Mouse (Mus musculus) left cerebral cortex, postnatal 36 days (tissue): ENCODE measurements at regions not wholly inside any gene's neighbourhood (a gene's known extent, or its start where the extent isn't known, plus 50 kb on each side); places are given as distances from the start of the nearest gene placed in this dataset.

ENCODE experiments used
- DNase-seq, 2 experiments: peaks; one replicate each; pipeline ENCODE4 v3.0.0; 2021 to 2022; ENCODE audit warnings: low spot score in 2 of 2, mixed read lengths in 1 of 2
- intact Hi-C: fragments of 180-260 bp; cut with DNase I; formaldehyde crosslinking; loops from one replicate; pipeline ENCODE4 v1.15.1; 2025

- intact Hi-C loops = no loop called here
- DNase-seq = no peak
Observed at GRCm38 (mm10) chr5:39557376-39558001, 197.8 kb downstream of the Hs3st1 start.

GRCm38 (mm10) chr5:39537044-39537443 lies 218.2 kb downstream of the Hs3st1 start:
- intact Hi-C loops = no loop called here
- no peak for DNase-seq

- DNase-seq = no peak
- intact Hi-C loops = no loop called here
Observed at GRCm38 (mm10) chr5:39536351-39536750, 218.9 kb downstream of the Hs3st1 start.

- intact Hi-C loops = no loop called here
- no peak for DNase-seq
Observed at GRCm38 (mm10) chr5:39510246-39510645, 245.0 kb downstream of the Hs3st1 start.

- intact Hi-C loops = no loop called here
Observed at GRCm38 (mm10) chr5:39482756-39483155, 272.5 kb downstream of the Hs3st1 start.

GRCm38 (mm10) chr5:39458116-39458525 lies 297.2 kb downstream of the Hs3st1 start:
- intact Hi-C loops = no loop called here
- no peak for DNase-seq

More at GRCm38 (mm10) chr5:39482756-39483155, 272.5 kb downstream of the Hs3st1 start:
- DNase-seq = no peak

- DNase-seq = no peak
- intact Hi-C loops = no loop called here
Observed at GRCm38 (mm10) chr5:39453706-39454105, 301.6 kb downstream of the Hs3st1 start.

- no peak for DNase-seq
Observed at GRCm38 (mm10) chr5:39440817-39441216, 314.5 kb downstream of the Hs3st1 start.

GRCm38 (mm10) chr5:39437463-39438201 lies 317.6 kb downstream of the Hs3st1 start:
- intact Hi-C loops = no loop called here

More at GRCm38 (mm10) chr5:39440817-39441216, 314.5 kb downstream of the Hs3st1 start:
- intact Hi-C loops = no loop called here

GRCm38 (mm10) chr5:39426053-39426452 lies 329.2 kb downstream of the Hs3st1 start:
- intact Hi-C loops = no loop called here
- no peak for DNase-seq

More at GRCm38 (mm10) chr5:39437463-39438201, 317.6 kb downstream of the Hs3st1 start:
- DNase-seq = no peak

GRCm38 (mm10) chr5:39423720-39424119 lies 331.6 kb downstream of the Hs3st1 start:
- DNase-seq = no peak
- intact Hi-C loops = no loop called here

- no peak for DNase-seq
- intact Hi-C loops = no loop called here
Observed at GRCm38 (mm10) chr5:39418795-39419194, 336.5 kb downstream of the Hs3st1 start.

GRCm38 (mm10) chr5:39417845-39418154 lies 337.5 kb downstream of the Hs3st1 start:
- intact Hi-C loops = no loop called here
- DNase-seq = no peak

- DNase-seq = peak; percentile 21 to 41
- intact Hi-C loops = no loop called here
Observed at GRCm38 (mm10) chr5:39417121-39417844, 338.0 kb downstream of the Hs3st1 start.

- DNase-seq = peak in 1 of 2 experiments; percentile 4
- intact Hi-C loops = no loop called here
Observed at GRCm38 (mm10) chr5:39416597-39417023, 338.7 kb downstream of the Hs3st1 start.

- intact Hi-C loops = no loop called here
- DNase-seq = no peak
Observed at GRCm38 (mm10) chr5:39412756-39413155, 342.5 kb downstream of the Hs3st1 start.

- DNase-seq = no peak
- intact Hi-C loops = no loop called here
Observed at GRCm38 (mm10) chr5:39390391-39390987, 364.8 kb downstream of the Hs3st1 start.

- DNase-seq = no peak
- intact Hi-C loops = no loop called here
Observed at GRCm38 (mm10) chr5:39384410-39384809, 370.9 kb downstream of the Hs3st1 start.

GRCm38 (mm10) chr5:39374199-39374598 lies 381.1 kb downstream of the Hs3st1 start:
- DNase-seq = no peak
- intact Hi-C loops = no loop called here

GRCm38 (mm10) chr5:39348680-39349079 lies 406.6 kb downstream of the Hs3st1 start:
- intact Hi-C loops = no loop called here
- DNase-seq = no peak
